Mouse (Mus musculus) A20 (cell line): ENCODE measurements around the gene Itprid2.

Experiments used
- DNase-seq: peaks from one replicate; pipeline ENCODE4 v3.0.0-alpha.2; 2011; ENCODE audit warnings: low read depth, low spot score

The Itprid2 gene

DNA sequence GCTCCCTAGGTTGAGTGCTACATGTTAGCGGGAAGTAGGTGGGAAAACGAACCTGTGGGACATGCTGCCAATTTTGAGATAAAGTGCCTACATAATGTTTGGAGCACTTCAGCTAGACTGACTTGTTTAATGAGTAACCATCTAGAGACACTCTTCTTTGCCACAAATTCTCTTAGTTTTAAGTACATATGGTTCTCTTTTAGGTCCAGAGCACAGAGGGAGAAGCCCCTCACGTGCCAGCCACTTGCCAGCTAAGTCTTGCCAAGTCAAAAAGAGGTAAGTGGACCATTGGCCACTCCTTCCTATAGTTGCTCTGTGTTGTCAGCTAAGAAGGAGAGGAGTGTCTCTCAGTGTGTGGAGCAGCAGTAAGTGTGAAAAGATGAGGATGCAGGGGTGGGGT is 16.0 kb downstream of the Itprid2 start:
- no peak for DNase-seq

DNA sequence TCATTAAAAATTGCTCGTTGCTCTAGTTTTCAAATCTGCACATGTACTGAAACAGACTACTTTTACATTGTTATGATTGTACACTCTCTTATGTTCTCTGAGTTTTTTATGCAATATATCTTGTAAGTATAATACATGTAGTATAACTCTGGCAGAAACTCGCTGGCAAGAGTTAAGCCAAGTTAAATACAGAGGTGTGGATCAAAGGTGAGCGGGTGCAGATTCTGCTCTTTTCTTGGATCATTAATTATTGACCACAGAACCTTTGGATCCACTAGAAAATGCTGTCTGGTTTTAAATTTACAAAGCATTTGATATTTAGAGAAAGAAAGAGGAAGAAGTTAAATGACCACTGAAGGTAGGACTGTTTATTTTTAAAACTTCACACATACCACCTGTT is 16.5 kb downstream of the Itprid2 start:
- DNase-seq, result peak; percentile 50

DNA sequence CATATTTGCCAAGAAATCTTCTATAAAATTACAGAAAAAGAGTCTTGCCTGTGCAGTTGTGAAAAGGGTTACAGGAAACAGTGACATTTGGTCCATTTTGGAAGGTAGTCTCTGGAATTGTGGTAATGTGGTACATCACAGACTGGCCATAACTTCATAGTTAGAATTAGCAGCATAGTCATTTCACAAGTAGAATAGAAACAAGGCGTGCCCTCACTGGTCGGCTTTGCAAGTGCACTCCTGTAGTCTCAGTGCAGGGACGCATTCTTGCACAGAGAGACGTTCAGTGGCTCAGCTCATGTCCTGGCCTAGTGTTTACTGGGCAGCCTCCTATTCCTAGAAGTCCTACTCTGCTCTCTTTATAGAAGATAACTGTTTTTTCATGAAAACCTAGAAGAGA is 17.4 kb downstream of the Itprid2 start:
- DNase-seq, result peak; percentile 56

DNA sequence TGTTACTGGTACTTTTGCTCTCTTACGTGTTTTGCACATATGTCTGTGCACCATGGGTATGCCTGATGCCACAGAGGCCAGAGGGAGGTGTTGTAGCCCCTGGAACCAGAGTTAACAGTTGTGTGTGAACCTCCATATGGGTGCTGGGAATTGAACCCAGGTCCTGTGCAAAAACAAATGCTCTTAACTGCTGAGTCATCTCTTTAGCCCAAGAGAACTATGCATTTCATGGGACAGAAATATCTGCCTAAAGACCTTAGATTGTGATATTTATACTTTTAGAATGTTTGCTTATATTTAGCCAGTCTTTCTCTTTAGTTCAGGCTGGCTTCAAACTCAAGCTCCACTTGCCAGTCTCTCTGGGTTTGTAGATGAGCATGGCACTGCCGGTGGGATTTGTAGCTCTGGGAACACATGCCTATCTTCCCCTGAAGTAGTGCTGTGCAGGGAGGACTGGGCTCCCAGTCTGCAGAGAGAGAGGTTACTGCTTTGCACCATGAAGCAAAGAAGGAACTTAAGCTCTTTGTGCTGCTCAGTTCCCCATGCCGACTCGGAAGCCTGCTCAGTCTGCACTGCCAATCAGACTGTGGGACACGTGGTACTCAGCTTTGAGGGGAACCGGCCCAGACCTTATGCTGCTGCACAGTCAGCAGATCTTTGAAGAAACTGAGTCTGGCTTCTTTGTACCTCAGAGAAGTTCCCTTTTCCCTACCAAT is 18.1 kb downstream of the Itprid2 start:
- DNase-seq, result peak; percentile 40

DNA sequence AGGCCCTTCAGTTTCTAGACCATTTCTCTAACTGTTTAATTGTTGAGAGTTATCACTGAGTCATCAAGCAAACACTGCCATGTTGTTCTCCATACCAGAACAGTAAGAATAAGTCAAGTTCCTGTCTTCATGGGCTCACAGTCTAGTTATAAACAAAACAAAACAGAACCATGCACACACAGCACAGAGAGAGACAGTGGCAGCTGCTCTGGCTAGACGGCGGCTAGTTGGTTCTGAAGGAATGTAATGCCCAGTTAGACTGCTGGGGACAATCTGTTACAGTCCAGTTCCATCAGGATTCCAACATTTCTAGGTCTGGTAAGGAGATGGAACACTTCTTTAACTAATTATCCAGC is 18.6 kb downstream of the Itprid2 start:
- no peak for DNase-seq

DNA sequence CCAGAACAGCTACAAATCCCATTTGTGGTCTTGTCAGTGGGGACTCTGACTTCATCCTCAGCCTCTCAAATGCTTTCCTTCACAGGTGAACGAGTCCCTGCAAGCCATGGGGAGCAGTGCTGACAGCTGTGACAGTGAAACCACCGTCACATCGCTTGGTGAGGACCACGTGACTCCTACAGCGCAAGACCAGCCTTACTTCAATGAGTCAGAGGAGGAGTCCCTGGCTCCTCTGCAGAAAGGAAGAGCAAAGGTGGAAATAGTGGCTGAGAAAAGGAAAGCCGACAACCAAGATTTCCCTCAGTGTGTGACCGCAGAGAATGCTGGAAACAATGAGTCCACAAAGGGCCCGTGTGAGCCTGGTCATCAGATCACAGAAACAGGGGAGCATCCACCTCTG is 21.9 kb downstream of the Itprid2 start:
- DNase-seq, result no peak

DNA sequence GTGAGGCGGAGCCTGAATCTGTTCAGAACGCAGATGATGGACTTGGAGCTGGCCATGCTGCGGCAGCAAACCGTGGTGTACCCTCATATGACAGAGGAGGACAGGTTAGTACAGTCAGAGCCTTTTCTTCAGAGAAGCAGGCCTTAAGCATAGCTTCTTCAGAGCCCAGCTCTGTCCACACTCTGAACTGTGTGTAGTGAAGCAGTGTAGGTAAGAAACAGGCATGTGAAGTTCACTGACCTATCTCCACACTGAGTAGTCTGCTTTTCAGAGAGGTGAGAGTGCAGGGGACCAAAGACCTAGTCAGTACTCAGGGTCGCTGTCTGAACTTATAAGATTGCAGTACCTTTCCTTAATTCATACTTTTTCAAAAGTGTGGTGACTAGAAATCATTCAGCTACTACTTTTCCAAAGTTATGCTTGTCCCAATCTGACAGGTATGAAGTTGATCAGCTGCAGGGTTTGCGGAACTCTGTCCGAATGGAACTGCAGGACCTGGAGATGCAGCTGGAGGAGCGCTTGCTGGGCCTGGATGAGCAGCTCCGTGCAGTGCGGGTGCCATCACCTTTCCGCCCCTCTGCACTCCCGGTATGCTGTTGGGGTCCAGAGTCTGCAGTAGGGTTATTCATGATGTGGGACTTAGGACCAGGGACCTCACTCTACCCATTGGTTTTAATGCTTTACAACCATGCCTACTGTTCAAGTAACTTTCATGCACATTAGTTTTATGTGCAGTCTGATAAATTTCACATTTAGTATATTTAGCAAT is 25.4 kb downstream of the Itprid2 start:
- no peak for DNase-seq

DNA sequence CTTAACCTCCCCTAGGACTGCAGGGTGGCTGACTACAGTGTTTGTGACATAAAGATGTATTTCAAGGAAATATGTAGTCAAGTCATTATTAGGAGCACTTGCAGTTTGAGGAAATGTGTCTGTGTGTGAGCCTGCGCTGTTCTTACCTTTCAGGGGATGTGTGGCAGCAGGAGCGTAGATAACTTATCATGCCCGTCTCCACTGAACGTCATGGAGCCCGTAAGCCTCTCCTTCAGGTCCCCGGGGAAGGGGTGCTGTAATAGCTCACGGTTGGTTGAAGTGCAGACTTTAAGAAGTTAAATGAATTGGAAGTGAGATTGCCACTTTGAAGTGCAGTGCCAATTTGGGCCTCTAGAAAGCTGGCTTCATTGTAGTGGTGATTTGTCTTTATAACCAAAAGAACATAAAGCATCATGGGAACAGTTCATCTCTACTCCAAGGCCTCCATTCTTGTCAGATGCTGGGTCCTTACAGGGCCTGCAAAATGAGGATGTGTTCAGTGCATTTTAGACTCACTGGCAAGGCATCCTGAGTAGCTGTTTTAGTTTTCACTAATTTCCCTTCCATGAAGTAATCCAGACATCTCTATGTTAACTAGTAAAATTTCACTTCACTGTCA is 26.4 kb downstream of the Itprid2 start:
- no peak for DNase-seq

DNA sequence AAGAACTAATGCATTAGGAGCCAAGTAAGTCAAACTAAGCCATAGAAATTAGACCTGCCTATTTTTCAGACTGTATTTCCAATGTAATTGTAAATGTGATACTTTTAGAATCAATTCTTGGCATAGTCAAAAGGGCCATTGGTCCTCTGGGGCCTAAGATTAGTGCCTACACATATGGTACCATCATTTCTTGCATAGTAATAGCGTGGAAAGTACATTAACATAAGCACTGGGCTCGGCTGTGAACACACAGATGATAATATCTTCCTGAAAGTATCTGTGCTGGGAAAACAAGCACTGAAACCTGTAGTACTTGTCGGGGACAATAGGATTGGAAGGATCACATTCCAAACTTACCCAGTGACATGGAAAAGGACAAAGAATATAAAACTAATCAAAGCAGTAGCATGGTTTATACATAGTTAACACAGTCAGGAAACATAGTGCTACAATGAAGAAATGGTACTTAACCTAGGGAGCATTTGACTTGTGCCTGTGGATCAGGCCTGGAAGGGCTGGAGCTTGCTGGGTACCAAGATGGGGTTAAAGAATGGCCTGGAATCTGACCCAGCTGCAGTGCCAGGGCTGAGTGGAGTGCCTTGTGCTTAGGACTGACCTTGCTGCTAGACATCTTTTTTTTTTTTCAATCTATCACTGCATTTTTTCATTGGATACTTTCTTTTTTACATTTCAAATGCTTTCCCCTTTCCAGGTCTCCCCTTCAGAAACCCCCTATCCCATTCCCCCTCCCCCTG is 29.6 kb downstream of the Itprid2 start:
- no peak for DNase-seq

DNA sequence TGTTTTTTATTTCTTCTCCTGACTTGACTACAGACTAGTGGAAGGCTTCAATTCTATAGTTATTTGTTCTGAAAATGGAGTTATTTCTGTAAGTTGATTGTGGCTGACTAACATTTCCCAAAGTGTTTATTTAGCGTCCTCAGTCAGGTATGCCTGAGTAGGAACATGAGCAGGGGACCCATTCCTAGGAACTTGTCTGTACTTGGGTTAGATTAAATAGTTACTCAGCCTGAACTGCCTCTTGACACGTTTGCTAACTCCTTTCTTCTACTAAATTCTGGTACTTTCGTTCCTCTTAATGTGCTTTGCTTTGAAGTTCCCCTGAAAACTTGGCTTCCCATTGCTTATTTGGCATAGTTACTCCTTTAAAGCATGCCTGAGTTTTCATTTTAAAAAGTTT is 30.3 kb downstream of the Itprid2 start:
- DNase-seq, result no peak

DNA sequence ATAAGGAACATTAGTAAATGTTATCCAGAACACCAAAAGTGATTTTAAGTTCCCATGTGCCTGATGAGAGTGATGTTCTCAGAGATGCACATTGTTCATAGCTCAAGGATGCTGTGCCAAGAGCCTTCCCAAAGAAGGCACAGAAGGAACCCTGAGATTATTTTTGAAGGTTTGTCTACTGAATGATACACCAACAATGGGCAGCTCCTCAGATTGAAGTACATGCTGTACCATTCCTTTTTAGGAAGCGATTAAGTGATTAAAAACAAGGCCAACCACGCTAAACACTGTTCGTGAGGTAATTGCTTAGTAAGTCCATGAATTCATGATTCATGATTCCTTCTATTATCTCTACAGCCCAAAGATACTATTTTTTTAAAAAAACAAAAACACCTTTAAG is 40.1 kb downstream of the Itprid2 start:
- no peak for DNase-seq

DNA sequence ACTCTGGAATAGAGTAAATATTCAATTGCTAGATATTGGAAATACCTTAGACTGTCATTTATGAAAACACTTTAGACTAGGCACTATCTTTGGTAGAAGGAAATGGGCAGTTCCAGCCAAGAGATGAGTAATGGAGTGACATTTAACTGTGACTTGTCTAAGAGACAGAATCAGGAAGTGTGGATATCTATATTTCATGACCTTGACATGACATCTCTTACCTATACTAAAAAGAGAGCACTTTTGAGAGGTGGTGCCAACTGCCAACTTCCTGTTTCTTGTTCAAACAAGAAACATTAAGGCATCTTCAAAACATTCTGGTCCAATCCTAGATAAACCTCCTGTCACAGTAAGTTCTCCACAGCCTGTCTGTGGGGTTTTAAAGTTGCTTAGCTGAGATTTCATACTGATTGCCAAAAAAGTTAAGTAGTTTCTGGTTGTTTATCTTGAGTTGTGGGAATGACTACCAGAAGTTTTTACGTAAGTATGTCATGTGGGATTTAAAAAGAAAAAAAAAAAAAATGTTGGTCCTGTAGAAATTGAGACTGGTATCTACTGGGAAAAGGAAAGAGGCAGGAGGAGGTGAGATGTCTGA is 42.6 kb downstream of the Itprid2 start:
- peak; percentile 54 for DNase-seq

DNA sequence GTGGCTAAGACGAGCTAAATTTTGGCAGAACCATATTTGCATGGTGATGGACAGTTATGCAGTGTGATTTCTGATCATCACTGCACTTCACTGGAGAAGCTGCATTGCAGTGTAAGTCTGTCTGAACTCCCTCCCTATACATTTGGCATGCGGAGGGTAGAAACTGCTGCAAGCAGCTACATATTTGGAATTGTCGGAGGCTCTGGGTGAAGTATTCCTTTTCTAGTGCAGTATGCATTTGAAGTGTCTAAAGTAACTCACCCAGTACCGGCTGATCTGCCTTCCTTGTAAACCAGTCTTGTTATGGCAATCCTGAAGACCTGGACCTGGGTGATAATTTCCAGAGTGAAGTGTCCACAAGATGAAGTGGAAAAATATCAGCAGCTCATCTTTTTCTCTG is 46.5 kb downstream of the Itprid2 start:
- no peak for DNase-seq

DNA sequence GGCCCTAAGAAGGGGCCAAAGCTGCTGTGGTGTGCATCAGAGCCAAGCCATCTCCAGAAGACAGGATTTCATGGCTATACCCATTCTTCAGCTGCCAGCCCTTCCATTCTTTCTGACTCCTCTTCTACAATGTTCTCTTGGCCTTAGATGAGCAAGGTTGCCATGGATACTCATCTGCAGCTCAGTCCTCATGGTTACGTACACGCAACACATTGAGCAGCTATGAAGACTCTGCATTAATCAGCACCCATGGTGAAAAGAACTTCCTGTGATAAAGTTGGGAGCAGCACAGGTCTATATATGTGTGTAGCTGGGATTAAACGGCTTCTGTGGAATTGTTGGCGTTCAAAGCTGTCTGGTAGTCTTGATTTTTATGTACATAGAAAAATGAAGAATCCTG is 48.1 kb downstream of the Itprid2 start:
- no peak for DNase-seq

DNA sequence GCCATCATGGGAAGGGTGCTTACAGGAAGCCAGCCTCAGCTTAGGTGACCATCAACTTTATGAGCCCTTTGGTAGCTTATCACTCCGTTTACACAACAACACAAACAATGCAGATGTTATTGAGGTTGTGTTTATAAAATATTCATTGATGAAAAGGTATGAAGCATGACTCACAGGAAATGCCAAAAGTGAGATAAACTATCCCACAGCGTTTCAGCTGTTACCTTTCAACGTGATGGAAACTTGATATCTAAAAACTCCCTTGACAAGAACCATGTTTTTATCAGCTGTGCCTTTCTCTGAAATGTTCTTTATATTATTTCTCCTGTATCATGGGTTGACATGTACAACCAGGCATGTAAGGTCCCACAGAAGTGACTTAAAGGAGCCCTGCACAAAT is 55.7 kb downstream of the Itprid2 start:
- no peak for DNase-seq

DNA sequence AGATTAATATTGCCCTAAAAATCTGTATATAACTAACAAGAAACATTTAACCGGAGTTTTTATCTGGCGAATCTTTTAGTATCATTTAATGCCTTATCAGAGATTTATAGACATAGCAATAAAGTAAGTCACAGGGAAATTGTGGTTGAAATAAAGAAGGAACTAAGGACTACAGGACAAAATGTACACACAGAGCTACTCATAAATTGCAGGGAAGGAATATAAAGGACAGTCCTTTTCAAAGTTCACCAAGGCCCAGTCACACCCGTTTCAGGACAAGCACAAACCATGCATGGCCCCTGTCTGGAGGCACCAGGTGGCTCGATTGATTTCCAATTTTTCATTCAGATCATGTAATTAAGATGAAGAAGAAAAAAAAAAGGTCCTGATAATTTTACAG is 60.0 kb downstream of the Itprid2 start:
- DNase-seq, result no peak

DNA sequence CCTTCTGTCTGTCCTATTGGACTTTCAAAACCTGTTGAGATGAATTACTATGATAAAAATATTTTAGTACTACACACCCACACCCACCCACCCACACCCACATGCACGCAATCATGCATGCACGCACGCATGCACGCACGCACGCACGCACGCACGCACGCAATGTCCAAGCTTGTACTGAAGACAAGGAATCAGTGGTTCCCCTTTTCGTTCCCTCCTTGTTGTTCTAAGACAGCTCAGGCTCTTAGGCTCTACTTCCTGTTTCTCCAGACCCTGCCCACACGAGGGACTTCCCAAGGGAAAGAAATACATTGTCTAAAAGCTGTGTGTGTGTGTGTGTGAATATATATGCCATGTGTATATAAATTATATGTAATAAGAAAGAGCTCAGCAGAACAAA is 60.8 kb downstream of the Itprid2 start:
- peak; percentile 71 for DNase-seq

DNA sequence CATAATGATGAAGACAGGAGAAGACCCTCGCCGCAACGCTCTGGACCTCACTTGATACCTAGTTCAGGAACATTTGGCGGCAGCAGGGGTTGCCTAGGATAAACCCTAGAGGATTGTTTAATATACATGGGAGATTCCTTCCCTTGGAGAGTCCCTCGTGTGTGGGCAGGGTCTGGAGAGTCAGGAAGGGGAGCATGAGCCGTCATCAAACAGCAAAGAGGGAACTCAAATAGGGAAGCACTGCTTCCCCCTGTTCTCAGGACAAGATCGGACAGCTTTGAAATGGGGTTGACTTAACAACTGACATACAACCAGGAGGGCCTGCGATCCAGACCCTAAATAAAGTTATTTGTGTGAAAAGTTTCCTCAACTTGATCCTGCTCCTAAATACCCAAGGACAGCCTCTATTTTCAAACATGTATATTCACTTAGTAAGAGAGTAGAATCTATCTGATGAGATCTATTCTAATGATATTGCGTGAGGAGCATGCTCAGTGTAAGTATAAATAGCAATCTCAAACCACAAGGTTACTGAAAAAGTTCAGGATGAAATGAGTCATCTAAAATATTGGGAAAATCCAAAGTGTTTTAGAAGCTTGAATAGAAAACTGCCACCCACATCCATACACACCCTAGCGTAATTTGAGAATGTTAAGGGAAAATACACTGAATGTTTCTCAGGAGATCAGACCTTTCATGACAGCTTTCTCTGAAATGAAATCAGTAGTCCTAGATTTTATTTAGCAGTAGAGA is 61.5 kb downstream of the Itprid2 start:
- DNase-seq, result no peak

DNA sequence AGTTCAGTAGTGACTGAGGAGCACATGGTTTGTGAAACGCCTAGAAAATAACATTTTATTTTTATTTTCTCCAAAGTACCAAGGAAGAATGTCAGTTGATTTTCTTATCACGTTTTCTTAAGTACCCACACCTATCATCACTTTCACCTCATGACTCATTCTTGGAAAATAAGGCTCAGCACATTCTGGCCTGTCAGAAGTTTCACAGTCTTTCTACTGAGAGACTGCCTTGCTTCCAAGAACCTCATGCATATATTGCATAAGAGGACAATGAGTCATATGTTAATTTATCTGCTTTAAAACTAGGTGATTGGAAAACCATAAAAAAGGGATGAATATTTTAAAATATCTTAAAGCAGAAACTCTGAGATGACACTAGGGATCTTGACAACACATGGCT is 63.0 kb downstream of the Itprid2 start:
- DNase-seq, result no peak

DNA sequence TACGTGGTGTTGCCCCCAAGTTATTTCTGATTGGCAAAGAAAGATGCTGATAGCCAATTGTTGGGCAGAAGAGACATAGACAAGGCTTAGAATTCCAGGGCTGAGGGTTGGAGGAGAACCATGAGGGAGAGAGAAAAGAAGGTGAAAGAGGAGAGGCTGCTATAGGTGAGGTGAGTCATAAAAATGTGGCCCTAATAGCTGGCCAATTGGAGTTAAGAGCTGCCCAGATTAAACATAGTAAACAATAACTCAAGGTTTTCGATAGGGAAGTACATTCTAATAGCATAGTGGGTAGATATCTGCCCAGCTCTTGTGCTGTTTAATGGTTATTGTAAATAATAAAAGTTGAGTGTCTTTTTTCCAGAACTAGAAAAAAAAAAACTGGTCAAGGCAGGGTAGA is 69.6 kb downstream of the Itprid2 start:
- DNase-seq, result no peak

DNA sequence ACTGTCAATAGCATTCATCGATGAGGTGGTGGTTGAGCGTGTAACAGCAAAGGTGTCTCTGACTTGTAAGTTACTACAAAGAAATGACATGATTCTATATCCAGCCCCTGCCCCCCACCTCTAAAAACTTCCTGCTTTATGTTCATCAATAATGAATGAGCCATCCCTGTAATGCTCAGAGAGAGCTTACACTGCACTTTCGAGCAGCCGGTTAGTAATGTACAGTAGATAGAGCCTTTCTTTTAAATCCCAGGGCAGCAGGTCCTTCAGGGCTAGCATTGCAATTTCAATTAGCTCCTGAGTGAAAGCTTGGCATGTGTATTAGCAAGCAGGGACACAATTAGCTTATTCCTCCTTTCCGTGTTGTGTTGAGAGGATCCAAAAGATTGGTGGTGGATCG is 72.4 kb downstream of the Itprid2 start, which contains the start of gene Ppp1r1c:
TSS of gene Ppp1r1c (plus strand) at position 206 of the 400 bp plus-strand sequence.
- DNase-seq, result no peak
